Mouse (Mus musculus): Measurements from ENCODE around the gene Uqcrq. TPM values are rescaled to one million over a fixed set of nuclear protein-coding genes. Genes with fewer than 3 reads are reported as not detected.

Uqcrq gene
- 468 and 484 TPM in 2 replicates for polyA plus RNA-seq (2015; fragmentation: Nextera tagmentation; extraction: Ambion mirVana)

GRCm38 (mm10) chr11:53430670-53431346 lies at the start of gene Uqcrq, which contains the start of gene Gdf9:
Uqcrq (minus strand) TSS chr11:53430831.
Gdf9 (plus strand) TSS chr11:53431023.
- Histone ChIP-seq H3K27me3 (no peaks in the 10 kb centered on the region), H3K27ac (peak within 1 kb of the TSS; percentile 43), H3K36me3 (peaks cover 14% of the 10 kb centered on the region; the same call in 1 of the 2 replicates), H3K9me3 (no peaks in the 10 kb centered on the region), H3K4me2 (peak within 1 kb of the TSS; percentile 83), H3K4me1 (peaks cover 13% of the 10 kb centered on the region), H3K9ac (peak within 1 kb of the TSS; percentile 81), H3K4me3 (peak within 1 kb of the TSS; percentile 80)
- ATAC-seq (ENCODE audit: borderline replicate concordance, extremely low read depth, low FRiP score, low TSS enrichment) = peak; percentile 95
- under 1% methylated on average over 44 of the region's 44 CpGs for WGBS

- no peak within 1 kb of the TSS for H3K9ac ChIP-seq
- H3K4me1 ChIP-seq = peaks cover 18% of the 10 kb centered on the region
- WGBS = 4% methylated on average over 40 of the region's 40 CpGs
- ATAC-seq (ENCODE audit: borderline replicate concordance, extremely low read depth, low FRiP score, low TSS enrichment) = 0 out of 2 replicates have a peak, but pooled peaks have one; percentile 33
- peaks cover 76% of the 10 kb centered on the region for H3K27me3 ChIP-seq
- no peak within 1 kb of the TSS for H3K27ac ChIP-seq
- H3K4me3 ChIP-seq = peak within 1 kb of the TSS; percentile 36
- no peaks in the 10 kb centered on the region for H3K36me3 ChIP-seq
- no peaks in the 10 kb centered on the region for H3K9me3 ChIP-seq
- peak within 1 kb of the TSS; percentile 65 for H3K4me2 ChIP-seq
Measured at GRCm38 (mm10) chr11:53479783-53480301, 49.2 kb upstream of the Uqcrq start, which contains the start of the genes Gm9945 and Sowaha. Gm9945 (plus strand) TSS chr11:53480166. Sowaha (minus strand) TSS chr11:53480274.

- 1% methylated on average over 61 of the region's 62 CpGs for WGBS
- peak; percentile 35 for ATAC-seq (ENCODE audit: borderline replicate concordance, extremely low read depth, low FRiP score, low TSS enrichment)
- Histone ChIP-seq H3K9ac (no peak overlapping the region), H3K4me2 (peak overlapping the region; percentile 65), H3K27ac (no peak overlapping the region), H3K4me1 (peaks cover 18% of the 10 kb centered on the region), H3K4me3 (peak overlapping the region; percentile 36), H3K36me3 (no peaks in the 10 kb centered on the region), H3K27me3 (peaks cover 82% of the 10 kb centered on the region), H3K9me3 (no peaks in the 10 kb centered on the region)
Measured at GRCm38 (mm10) chr11:53479171-53479782, 48.6 kb upstream of the Uqcrq start.

GRCm38 (mm10) chr11:53478383-53479170 lies 47.9 kb upstream of the Uqcrq start:
- Histone ChIP-seq H3K4me2 (peak overlapping the region; percentile 65), H3K36me3 (no peaks in the 10 kb centered on the region), H3K4me3 (peak overlapping the region; percentile 36), H3K9ac (no peak overlapping the region), H3K27ac (no peak overlapping the region), H3K9me3 (no peaks in the 10 kb centered on the region), H3K27me3 (peaks cover 89% of the 10 kb centered on the region), H3K4me1 (peaks cover 18% of the 10 kb centered on the region)
- WGBS = 4% methylated on average over 76 of the region's 79 CpGs
- ATAC-seq (ENCODE audit: borderline replicate concordance, extremely low read depth, low FRiP score, low TSS enrichment) = peak; percentile 32; the same call in 1 of the 2 replicates

- Histone ChIP-seq H3K4me2 (no peak overlapping the region), H3K27ac (no peak overlapping the region), H3K4me3 (no peak overlapping the region), H3K27me3 (peaks cover 94% of the 10 kb centered on the region), H3K9ac (no peak overlapping the region), H3K9me3 (no peaks in the 10 kb centered on the region), H3K4me1 (peaks cover 18% of the 10 kb centered on the region), H3K36me3 (no peaks in the 10 kb centered on the region)
- no peak for ATAC-seq (ENCODE audit: borderline replicate concordance, extremely low read depth, low FRiP score, low TSS enrichment)
- WGBS = 37% methylated on average over 7 of the region's 7 CpGs
Measured at GRCm38 (mm10) chr11:53477833-53478232, 47.2 kb upstream of the Uqcrq start.

- Histone ChIP-seq H3K36me3 (no peaks in the 10 kb centered on the region), H3K27me3 (peaks cover 90% of the 10 kb centered on the region), H3K4me3 (no peak overlapping the region), H3K9me3 (no peaks in the 10 kb centered on the region), H3K27ac (no peak overlapping the region), H3K9ac (no peak overlapping the region), H3K4me2 (no peak overlapping the region), H3K4me1 (peaks cover 18% of the 10 kb centered on the region)
- no peak for ATAC-seq (ENCODE audit: borderline replicate concordance, extremely low read depth, low FRiP score, low TSS enrichment)
- 21% methylated on average over 8 of the region's 8 CpGs for WGBS
Measured at GRCm38 (mm10) chr11:53475620-53476019, 45.0 kb upstream of the Uqcrq start.

GRCm38 (mm10) chr11:53472709-53473108 lies 42.1 kb upstream of the Uqcrq start:
- WGBS = 72% methylated on average over 3 of the region's 3 CpGs

GRCm38 (mm10) chr11:53469968-53470695 lies 39.5 kb upstream of the Uqcrq start, which contains the start of gene Gm9837:
Gm9837 (minus strand) TSS chr11:53470479.
- Histone ChIP-seq H3K4me3 (no peak within 1 kb of the TSS), H3K9ac (no peak within 1 kb of the TSS), H3K27ac (no peak within 1 kb of the TSS), H3K27me3 (peaks cover 76% of the 10 kb centered on the region), H3K9me3 (no peaks in the 10 kb centered on the region), H3K4me1 (peaks cover 13% of the 10 kb centered on the region), H3K36me3 (no peaks in the 10 kb centered on the region), H3K4me2 (peak within 1 kb of the TSS; percentile 43)
- 3% methylated on average over 29 of the region's 29 CpGs for WGBS
- peak; percentile 54; the same call in 1 of the 2 replicates for ATAC-seq (ENCODE audit: borderline replicate concordance, extremely low read depth, low FRiP score, low TSS enrichment)

More at GRCm38 (mm10) chr11:53472709-53473108, 42.1 kb upstream of the Uqcrq start:
- H3K27me3 ChIP-seq = peaks cover 76% of the 10 kb centered on the region
- H3K4me1 ChIP-seq = peaks cover 5% of the 10 kb centered on the region
- no peak overlapping the region for H3K4me3 ChIP-seq
- no peak overlapping the region for H3K9ac ChIP-seq
- no peak overlapping the region for H3K4me2 ChIP-seq
- H3K36me3 ChIP-seq = no peaks in the 10 kb centered on the region
- H3K9me3 ChIP-seq = no peaks in the 10 kb centered on the region
- ATAC-seq (ENCODE audit: borderline replicate concordance, extremely low read depth, low FRiP score, low TSS enrichment) = no peak
- no peak overlapping the region for H3K27ac ChIP-seq

GRCm38 (mm10) chr11:53469294-53469967 lies 38.8 kb upstream of the Uqcrq start:
- H3K9me3 ChIP-seq = no peaks in the 10 kb centered on the region
- H3K4me2 ChIP-seq = peak overlapping the region; percentile 43
- no peak for ATAC-seq (ENCODE audit: borderline replicate concordance, extremely low read depth, low FRiP score, low TSS enrichment)
- H3K27me3 ChIP-seq = peaks cover 76% of the 10 kb centered on the region
- no peak overlapping the region for H3K27ac ChIP-seq
- no peaks in the 10 kb centered on the region for H3K36me3 ChIP-seq
- H3K4me1 ChIP-seq = peaks cover 13% of the 10 kb centered on the region
- WGBS = 33% methylated on average over 16 of the region's 16 CpGs
- H3K9ac ChIP-seq = no peak overlapping the region
- H3K4me3 ChIP-seq = no peak overlapping the region

GRCm38 (mm10) chr11:53466231-53466971 lies 35.8 kb upstream of the Uqcrq start:
- H3K9ac ChIP-seq = no peak overlapping the region
- peak overlapping the region; percentile 61 for H3K4me2 ChIP-seq
- 6% methylated on average over 40 of the region's 40 CpGs for WGBS
- H3K9me3 ChIP-seq = no peaks in the 10 kb centered on the region
- H3K27me3 ChIP-seq = peaks cover 85% of the 10 kb centered on the region
- H3K4me3 ChIP-seq = peak overlapping the region; percentile 33
- H3K4me1 ChIP-seq = peaks cover 22% of the 10 kb centered on the region
- no peaks in the 10 kb centered on the region for H3K36me3 ChIP-seq
- no peak overlapping the region for H3K27ac ChIP-seq
- ATAC-seq (ENCODE audit: borderline replicate concordance, extremely low read depth, low FRiP score, low TSS enrichment) = peak; percentile 41
